Mouse (Mus musculus): ENCODE data around the gene Ccnl2.
A peak's percentile ranks its signal among the peaks of the same experiment; 100 is the strongest.
"Not testable (repeated sequence)": the region's sequence is repeated elsewhere in the genome, so short reads cannot be mapped to it uniquely, and the experiment has no call there.

Ccnl2 gene

DNA sequence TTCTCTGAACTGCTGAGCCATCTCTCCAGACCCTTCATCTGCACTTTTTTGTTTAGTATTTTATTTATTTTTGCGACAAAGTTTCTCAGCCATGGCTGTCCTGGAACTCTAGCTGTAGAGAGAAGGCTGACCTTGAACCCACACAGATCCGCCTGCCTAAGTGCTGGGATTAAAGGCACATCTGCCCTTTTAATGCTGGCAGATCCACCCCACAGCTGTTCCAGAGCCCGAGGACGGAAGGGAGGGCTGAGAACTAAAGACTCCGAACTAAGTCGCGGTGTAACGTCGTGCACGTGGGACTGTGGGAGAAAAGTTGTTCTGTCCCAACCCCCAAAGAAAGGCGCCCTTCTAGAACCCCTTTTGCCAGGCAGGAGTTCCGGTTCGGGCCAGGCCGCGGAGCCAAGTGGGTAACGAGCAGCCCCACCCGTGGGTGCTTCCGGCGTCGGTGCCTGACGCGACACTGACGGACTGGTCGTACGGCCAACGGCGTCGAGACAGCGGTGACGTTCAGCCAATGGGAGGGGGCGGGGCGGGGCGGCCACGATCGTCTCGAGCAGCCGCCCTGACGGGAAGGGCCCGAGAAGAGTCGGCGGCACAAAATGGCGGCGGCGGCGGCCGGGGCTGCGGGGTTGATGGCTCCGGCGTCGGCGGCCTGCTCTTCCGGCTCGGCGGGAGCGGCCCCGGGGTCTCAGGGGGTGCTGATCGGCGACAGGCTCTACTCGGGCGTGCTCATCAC, at the start of gene Ccnl2:
Gene Ccnl2, plus strand, starts transcription at position 561 of the 736 bp plus-strand sequence.
- DNase-seq = peak; percentile 95

- DNase-seq = no peak
These were observed 42.8 kb upstream of the Ccnl2 start for GRCm38 (mm10) chr4:155769496-155769879.

- DNase-seq = peak; percentile 85
These were observed 42.3 kb upstream of the Ccnl2 start for GRCm38 (mm10) chr4:155769880-155770512.

DNA sequence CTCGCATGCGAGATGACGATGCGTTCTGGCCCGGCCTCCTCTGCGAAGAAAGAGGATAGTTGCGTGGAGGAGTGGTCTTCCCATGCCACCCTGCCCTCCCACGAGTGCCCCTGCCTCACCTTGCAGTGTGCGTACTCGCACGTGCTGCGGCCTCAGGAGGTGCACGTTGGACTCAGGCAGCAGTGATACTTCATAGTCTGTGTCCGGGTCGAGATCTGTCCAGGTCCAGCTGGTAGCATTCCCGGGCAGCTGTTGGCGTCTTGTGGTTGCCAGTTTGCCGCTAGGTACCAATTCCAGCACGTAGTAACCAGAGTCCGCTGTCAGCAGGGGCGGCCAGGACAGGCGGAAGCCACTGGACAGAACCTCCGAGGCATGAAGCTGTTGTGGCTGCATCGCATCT, 41.7 kb upstream of the Ccnl2 start:
- no peak for DNase-seq

DNA sequence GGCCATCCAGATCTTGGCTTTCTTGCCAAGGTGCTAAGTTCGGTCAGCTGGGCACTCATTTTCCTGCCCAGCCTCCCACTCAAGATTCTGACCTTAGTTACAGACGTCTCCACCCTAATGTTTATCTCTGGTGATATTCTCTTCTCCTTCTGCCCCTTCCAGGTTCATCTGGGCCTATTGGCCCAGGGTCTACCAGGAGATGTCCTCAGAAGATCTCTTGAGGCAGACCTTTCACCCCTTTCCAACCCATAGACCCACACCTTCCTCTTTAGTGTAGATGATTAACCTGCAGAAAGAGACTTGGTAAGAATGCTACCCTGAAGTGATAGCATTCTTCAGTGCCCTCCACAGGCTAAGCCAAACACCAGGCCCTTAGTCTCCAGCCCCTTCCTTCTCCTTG, 40.6 kb upstream of the Ccnl2 start:
- no peak for DNase-seq

DNA sequence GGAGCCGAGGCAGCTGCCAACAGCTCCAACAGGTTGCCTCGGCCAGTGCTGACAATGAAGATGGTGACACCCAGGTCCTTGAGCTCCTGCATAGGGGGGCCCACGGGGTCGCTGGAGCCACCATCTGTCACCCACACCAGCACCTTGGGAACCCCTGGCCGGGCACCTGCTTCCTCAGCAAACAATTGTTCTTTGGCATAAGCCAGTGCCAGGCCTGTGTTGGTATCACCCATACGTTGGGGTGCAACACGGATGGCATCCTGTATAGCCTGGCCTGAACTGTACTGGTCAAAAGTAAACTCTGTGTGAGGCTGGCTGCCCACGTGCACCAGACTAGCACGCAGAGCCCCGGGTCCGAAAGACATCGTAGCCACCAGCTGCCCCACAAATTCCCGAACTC, 39.5 kb upstream of the Ccnl2 start:
- no peak for DNase-seq

- no peak for DNase-seq
These were observed 38.8 kb upstream of the Ccnl2 start for GRCm38 (mm10) chr4:155773335-155774078.

GRCm38 (mm10) chr4:155774280-155774754, 38.0 kb upstream of the Ccnl2 start, which contains the start of gene Vwa1:
TSS of gene Vwa1 (minus strand) at chr4:155774698.
- peak; percentile 91 for DNase-seq

DNA sequence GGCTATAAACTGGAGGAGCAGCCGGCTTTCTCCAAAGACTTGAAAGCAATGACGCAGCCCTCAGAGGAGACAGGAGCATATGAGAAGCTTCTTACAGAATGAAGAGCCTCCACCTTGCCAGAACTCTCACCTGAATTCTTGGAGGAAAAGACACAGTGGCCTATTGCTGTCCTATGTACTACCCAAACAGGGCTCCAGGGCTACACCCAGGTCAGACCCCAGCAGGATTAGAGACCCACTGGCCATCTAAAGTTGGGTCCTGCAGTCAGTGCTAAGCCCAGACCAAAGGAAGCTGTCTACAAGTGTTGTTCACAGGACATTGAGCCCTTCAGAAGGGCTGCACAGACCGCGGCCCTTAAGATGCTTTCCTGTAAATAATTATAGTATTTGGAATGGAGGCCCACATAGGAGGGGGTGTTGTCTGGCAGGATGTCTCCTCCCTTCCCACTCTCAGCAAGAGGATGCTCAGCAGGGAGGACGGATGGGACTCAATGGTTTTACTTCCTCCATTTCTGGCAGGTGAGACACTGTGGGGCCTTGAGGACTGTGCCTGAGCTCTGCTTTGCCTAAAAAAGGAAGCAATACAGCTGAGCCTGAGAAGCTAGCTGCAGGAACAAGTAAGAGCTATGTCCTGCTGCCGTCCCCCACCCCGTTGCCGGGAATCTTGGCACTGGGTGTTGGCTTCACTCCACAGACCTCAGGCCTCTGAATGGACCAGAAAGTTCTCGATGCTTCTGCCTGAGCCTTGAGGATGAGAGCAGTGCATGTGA, 37.1 kb upstream of the Ccnl2 start:
- DNase-seq = no peak

DNA sequence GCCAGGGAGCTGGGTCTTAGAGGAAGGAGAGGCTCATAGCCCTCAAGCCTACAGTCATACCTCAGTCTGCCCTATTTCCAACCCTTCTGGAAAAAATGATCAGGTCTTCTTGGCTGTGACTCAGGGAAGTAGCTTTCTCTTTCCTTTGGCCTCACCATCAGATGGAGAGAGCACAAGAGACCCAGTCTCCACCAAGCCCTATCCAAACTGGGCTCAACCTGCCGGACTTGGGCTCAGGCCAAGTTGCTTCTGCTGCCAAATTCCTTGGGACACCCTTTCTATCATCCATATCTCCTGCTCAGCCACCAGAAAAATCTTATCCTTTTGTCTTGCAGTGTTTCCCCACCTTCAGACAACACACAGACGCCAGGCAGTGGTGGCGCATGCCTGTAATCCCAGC, 36.4 kb upstream of the Ccnl2 start:
- no peak for DNase-seq

DNA sequence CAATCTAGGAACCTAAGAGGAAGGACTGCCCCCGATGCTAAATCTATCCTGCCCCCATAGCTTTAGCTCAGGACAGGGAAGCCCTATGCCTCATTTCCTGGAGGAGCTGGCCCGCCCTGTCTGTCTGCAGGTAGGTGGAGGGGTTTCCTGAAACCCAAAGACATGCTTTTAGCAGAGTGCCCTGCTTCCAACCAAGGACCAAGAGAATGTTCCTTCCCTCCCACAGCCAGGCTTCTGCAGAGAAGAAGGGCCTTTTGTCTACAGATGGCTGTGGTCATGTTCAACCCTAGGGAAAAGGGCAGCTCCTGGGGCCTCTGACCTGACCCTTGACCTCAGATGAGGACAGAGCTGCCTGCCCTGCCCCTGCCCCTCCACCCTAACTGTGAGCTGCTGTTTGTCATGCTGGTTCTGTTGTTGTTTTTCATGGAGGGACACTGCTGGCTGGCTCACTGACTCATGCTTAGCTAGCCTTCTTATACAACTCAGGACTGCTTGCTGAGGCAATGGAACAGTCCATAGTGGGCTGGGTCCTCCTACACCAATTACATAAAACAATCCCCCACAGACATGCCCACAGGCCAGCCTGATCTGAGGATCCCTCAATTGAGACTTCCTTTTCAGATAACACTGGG, 35.5 kb upstream of the Ccnl2 start:
- no peak for DNase-seq

GRCm38 (mm10) chr4:155777816-155778215, 34.5 kb upstream of the Ccnl2 start:
- no peak for DNase-seq

DNA sequence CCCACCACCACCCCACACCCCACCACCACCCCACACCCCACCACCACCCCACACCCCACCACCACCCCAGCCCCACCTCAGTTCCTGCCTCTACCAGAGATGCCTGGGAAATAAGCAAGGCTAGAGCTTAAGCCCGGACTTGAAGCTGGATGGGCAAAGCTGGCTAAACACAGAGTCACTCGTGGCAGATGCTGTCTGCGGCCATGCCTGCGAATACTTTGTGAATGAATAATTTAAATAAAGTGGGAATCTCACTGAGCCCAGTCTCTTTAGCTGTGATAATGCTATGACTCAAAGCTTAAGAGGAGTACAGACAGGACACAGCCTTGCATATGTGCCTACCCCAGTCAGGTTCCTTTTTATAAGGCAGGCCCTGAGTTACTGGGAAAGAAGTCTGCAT, 32.8 kb upstream of the Ccnl2 start:
- no peak for DNase-seq

DNA sequence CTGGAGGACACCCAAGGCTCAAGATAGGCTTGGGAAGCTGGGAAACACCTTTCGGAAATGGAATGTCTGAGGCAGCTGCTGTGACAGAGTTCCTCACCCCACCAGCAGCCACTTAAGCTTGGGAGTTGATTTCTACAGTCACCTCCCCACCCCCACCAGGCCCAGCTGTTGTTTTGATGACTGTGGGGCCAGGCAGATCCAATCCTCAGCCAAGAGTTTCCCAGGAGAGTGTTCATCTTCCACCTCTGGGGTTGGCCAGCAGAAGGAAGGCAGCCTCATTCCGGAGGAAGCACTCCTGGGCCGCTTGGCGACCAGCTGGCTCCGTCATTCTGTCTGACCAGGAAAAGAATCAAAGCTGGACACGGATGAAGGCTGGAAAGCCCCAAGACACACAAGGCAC, 31.4 kb upstream of the Ccnl2 start:
- no peak for DNase-seq

GRCm38 (mm10) chr4:155783486-155784080, 28.7 kb upstream of the Ccnl2 start:
- no peak for DNase-seq

DNA sequence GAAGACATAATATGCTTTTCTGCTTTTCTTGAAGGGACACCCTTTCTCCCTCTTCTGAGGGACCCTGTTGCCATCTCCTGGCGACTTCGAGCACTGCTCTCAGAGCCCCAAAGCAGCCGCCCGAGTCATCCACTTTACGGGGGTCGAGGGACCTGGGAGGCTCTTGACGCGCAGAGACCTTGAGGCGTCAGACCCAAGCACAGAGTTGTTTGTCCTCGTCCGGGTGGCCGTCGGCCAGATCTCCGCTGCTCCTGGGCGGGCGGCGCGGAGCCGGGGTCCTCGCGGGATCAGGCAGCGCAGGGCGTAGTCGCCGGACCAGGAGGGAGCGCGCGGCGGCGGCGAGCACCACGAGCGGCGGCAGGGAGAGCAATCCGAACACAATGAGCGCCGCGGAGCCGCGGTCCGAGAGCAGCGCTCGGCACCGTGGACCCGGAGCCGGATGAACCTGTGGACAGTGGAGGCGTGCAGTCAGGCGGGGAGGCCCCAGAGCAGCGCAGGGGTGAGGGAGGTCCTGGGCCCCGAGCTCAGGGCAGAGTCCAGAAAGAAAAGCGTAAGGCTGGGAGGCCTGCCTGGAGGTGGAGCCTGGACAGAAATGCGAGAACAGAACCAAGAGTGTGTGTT, 28.1 kb upstream of the Ccnl2 start:
- DNase-seq = peak; percentile 72

GRCm38 (mm10) chr4:155785246-155785645, 27.0 kb upstream of the Ccnl2 start:
- no peak for DNase-seq

GRCm38 (mm10) chr4:155785819-155786218, 26.5 kb upstream of the Ccnl2 start, which contains the start of gene Tmem88b:
TSS of gene Tmem88b (minus strand) at chr4:155785874.
- DNase-seq = no peak

GRCm38 (mm10) chr4:155788300-155788699, 24.0 kb upstream of the Ccnl2 start:
- DNase-seq = no peak

GRCm38 (mm10) chr4:155788833-155789232, 23.5 kb upstream of the Ccnl2 start:
- not testable (repeated sequence) for DNase-seq

DNA sequence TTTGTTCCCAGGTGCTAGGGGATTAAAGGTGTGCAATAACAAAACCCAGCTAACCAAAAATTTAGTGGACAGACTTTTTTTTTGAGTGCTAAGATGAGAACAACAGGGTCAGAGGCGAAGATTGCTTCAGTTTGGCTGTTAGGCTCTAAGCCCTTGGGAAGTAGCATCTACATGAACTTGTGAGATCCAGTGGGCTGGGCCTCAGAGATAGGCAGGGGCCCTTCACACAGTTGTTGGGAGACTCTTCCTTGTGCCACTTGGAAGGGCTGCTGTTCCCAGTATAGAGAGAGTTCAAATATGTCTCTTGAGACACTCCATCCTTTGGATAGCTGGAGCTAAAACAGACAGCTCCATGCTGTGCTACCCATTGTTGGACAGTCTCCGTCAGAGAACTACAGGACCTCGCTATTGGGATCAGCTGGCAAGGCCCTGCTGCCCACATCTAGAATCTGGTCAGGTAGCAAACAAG, 22.2 kb upstream of the Ccnl2 start, which contains the start of gene Ankrd65:
Gene Ankrd65, plus strand, starts transcription at position 419 of the 469 bp plus-strand sequence.
- DNase-seq = no peak
